Mouse (Mus musculus) bone marrow, adult 2 months (tissue): ENCODE measurements at regions not wholly inside any gene's neighbourhood (a gene's known extent, or its start where the extent isn't known, plus 50 kb on each side); places are given as distances from the start of the nearest gene placed in this dataset.

Experiments used
- H3K27ac ChIP-seq: fragments of 200-500 bp; 2 replicates; pipeline ENCODE4 v1.5.1; 2012; ENCODE audit warnings: low read depth, mild to moderate bottlenecking, control low read depth, inconsistent platforms, low read length; ENCODE audit not compliant: control insufficient read depth, poor library complexity, insufficient read depth
- H3K4me1 ChIP-seq: fragments of 200-500 bp; 2 replicates; pipeline ENCODE4 v1.6.1; 2011; ENCODE audit warnings: low read length; ENCODE audit not compliant: control insufficient read depth, insufficient read depth
- H3K4me3 ChIP-seq: fragments of 200-500 bp; replicated peaks from 2 replicates; pipeline ENCODE3; 2011; ENCODE audit warnings: mild to moderate bottlenecking, low read depth, low read length, control low read depth; ENCODE audit not compliant: control insufficient read depth
- CTCF ChIP-seq: fragments of 200-500 bp; IDR thresholded peaks from 2 replicates; pipeline ENCODE4 v1.5.1; 2011; ENCODE audit warnings: low read length, control low read depth; ENCODE audit not compliant: control insufficient read depth, insufficient read depth
- POLR2A ChIP-seq: fragments of 200-500 bp; IDR thresholded peaks from 2 replicates; pipeline ENCODE4 v1.6.1; 2011; ENCODE audit warnings: low read depth, mild to moderate bottlenecking, control low read depth, low read length, borderline replicate concordance; ENCODE audit not compliant: control insufficient read depth
- WGBS: fragments of 180-500 bp; shearing (Covaris S2); methylation state at CpG from one replicate; pipeline ENCODE4 v1.1.7; 2018; 5-methylcytosine and 5-hydroxymethylcytosine counted together

GRCm38 (mm10) chr6:81611980-81612379, 311.5 kb upstream of the Gcfc2 start:
- no peaks in the 10 kb centered on the region for H3K4me1 ChIP-seq
- 87% methylated on average over 6 of the region's 6 CpGs for WGBS
- TF ChIP-seq CTCF (no peak), POLR2A (no peak)
- H3K27ac ChIP-seq, result no peak overlapping the region
- H3K4me3 ChIP-seq, result no peak overlapping the region

GRCm38 (mm10) chr6:81618018-81618417, 305.5 kb upstream of the Gcfc2 start:
- WGBS, result 1% methylated on average over 2 of the region's 2 CpGs
- H3K4me1 ChIP-seq, result no peaks in the 10 kb centered on the region
- no peak overlapping the region for H3K4me3 ChIP-seq
- no peak overlapping the region for H3K27ac ChIP-seq
- no peak for TF ChIP-seq CTCF
- no peak for TF ChIP-seq POLR2A

- no peak overlapping the region for H3K4me3 ChIP-seq
- no peak overlapping the region for H3K27ac ChIP-seq
- WGBS, result 85% methylated on average over 4 of the region's 4 CpGs
- H3K4me1 ChIP-seq, result no peaks in the 10 kb centered on the region
- TF ChIP-seq POLR2A (no peak), CTCF (no peak)
Observed at GRCm38 (mm10) chr6:81621028-81621427, 302.4 kb upstream of the Gcfc2 start.

- Histone ChIP-seq H3K4me1 (no peaks in the 10 kb centered on the region), H3K27ac (no peak overlapping the region), H3K4me3 (no peak overlapping the region)
- TF ChIP-seq POLR2A, result no peak
- no peak for TF ChIP-seq CTCF
- 54% methylated on average over 5 of the region's 5 CpGs for WGBS
Observed at GRCm38 (mm10) chr6:81622714-81623113, 300.8 kb upstream of the Gcfc2 start.

GRCm38 (mm10) chr6:81625016-81625415, 298.5 kb upstream of the Gcfc2 start:
- TF ChIP-seq POLR2A, result no peak
- Histone ChIP-seq H3K4me3 (no peak overlapping the region), H3K4me1 (no peaks in the 10 kb centered on the region), H3K27ac (no peak overlapping the region)
- whole genome bisulfite sequencing, result 78% methylated on average over 5 of the region's 5 CpGs

- Histone ChIP-seq H3K4me3 (no peak overlapping the region), H3K4me1 (no peaks in the 10 kb centered on the region), H3K27ac (no peak overlapping the region)
- 47% methylated on average over 3 of the region's 3 CpGs for WGBS
- TF ChIP-seq POLR2A (no peak), CTCF (no peak)
Observed at GRCm38 (mm10) chr6:81633586-81633985, 289.9 kb upstream of the Gcfc2 start.

GRCm38 (mm10) chr6:81647615-81648375, 275.7 kb upstream of the Gcfc2 start:
- 71% methylated on average over 3 of the region's 3 CpGs for WGBS
- Histone ChIP-seq H3K27ac (no peak overlapping the region), H3K4me3 (no peak overlapping the region), H3K4me1 (no peaks in the 10 kb centered on the region)
- TF ChIP-seq CTCF (no peak), POLR2A (no peak)

GRCm38 (mm10) chr6:81651856-81652255, 271.6 kb upstream of the Gcfc2 start:
- H3K4me1 ChIP-seq, result no peaks in the 10 kb centered on the region
- no peak overlapping the region for H3K4me3 ChIP-seq
- WGBS, result 53% methylated on average over 2 of the region's 2 CpGs
- no peak for TF ChIP-seq POLR2A
- TF ChIP-seq CTCF, result no peak
- no peak overlapping the region for H3K27ac ChIP-seq

- no peak overlapping the region for H3K27ac ChIP-seq
- no peaks in the 10 kb centered on the region for H3K4me1 ChIP-seq
- WGBS, result 80% methylated on average over 2 of the region's 2 CpGs
- TF ChIP-seq CTCF, result no peak
- no peak for TF ChIP-seq POLR2A
- H3K4me3 ChIP-seq, result no peak overlapping the region
Observed at GRCm38 (mm10) chr6:81655205-81655604, 268.3 kb upstream of the Gcfc2 start.
